Mouse (Mus musculus) CH12.LX (cell line): ENCODE data around the gene Nyx. TPM values are rescaled to one million over a fixed set of nuclear protein-coding genes. Genes with fewer than 3 reads are reported as not detected.

ENCODE experiments used
- DNase-seq: peaks from one replicate; pipeline ENCODE4 v3.0.0-alpha.2; 2013; ENCODE audit errors: extremely low read depth
- H3K27ac ChIP-seq: 2 replicates; pipeline ENCODE4 v1.5.1; 2012; ENCODE audit warnings: low read depth, mild to moderate bottlenecking, control low read depth, moderate library complexity; ENCODE audit not compliant: insufficient read depth
- H3K27me3 ChIP-seq: replicated peaks from 2 replicates; pipeline ENCODE3; 2012; ENCODE audit warnings: inconsistent platforms
- H3K36me3 ChIP-seq, 2 experiments: replicated peaks in 1 of 2; 2 replicates each; pipeline versions ENCODE3 to v1.6.1; 2012; ENCODE audit warnings: inconsistent platforms in 1 of 2, low read length in 1 of 2, mild to moderate bottlenecking in 1 of 2, mixed read lengths in 1 of 2, moderate library complexity in 1 of 2; ENCODE audit not compliant: control insufficient read depth in 1 of 2, insufficient read depth in 1 of 2
- H3K4me1 ChIP-seq, 2 experiments: 2 replicates each; pipeline ENCODE4 v1.6.1; 2012; ENCODE audit warnings: inconsistent platforms in 1 of 2, moderate library complexity in 1 of 2; ENCODE audit not compliant: insufficient read depth in 2 of 2, control insufficient read depth in 1 of 2
- H3K4me2 ChIP-seq: 2 replicates; pipeline ENCODE4 v1.6.1; 2012; ENCODE audit warnings: low read depth, mild to moderate bottlenecking, control low read depth; ENCODE audit not compliant: poor library complexity, insufficient read depth, severe bottlenecking
- H3K4me3 ChIP-seq, 3 experiments: fragments of 150-350 bp in 1 of 3; sonication (generic) in 1 of 3; replicated peaks in 1 of 3; 2 replicates each; pipeline versions ENCODE3 to v1.5.1; 2011 to 2012; ENCODE audit warnings: low read depth in 2 of 3, low read length in 2 of 3, mild to moderate bottlenecking in 2 of 3, moderate library complexity in 2 of 3, control low read depth in 1 of 3, improper control_type of control experiment in 1 of 3, inconsistent platforms in 1 of 3, mixed read lengths in 1 of 3; ENCODE audit not compliant: poor library complexity in 1 of 3
- H3K79me2 ChIP-seq: replicated peaks from 2 replicates; pipeline ENCODE4 v1.6.1; 2012; ENCODE audit warnings: mild to moderate bottlenecking, moderate library complexity; ENCODE audit not compliant: control insufficient read depth, poor library complexity, insufficient read depth, severe bottlenecking; ENCODE audit errors: extremely low read depth
- H3K9ac ChIP-seq: 2 replicates; pipeline ENCODE4 v1.6.1; 2012; ENCODE audit warnings: low read depth, mild to moderate bottlenecking, control low read depth, moderate library complexity; ENCODE audit not compliant: insufficient read depth
- H3K9me3 ChIP-seq: replicated peaks from 2 replicates; pipeline ENCODE3; 2012; ENCODE audit warnings: low read length, inconsistent platforms, mixed read lengths
- BHLHE40 ChIP-seq: IDR thresholded peaks from 2 replicates; pipeline ENCODE4 v1.6.1; 2011; ENCODE audit warnings: mild to moderate bottlenecking, low read depth, low read length, improper control_type of control experiment
- CHD1 ChIP-seq: IDR thresholded peaks from 2 replicates; pipeline ENCODE4 v1.6.1; 2012; ENCODE audit warnings: low read depth, low read length, improper control_type of control experiment, inconsistent platforms
- CTCF ChIP-seq, 2 experiments: IDR thresholded peaks in 1 of 2; conservative IDR thresholded peaks in 1 of 2; 2 replicates each; pipeline ENCODE4 v1.5.1; 2011 to 2012; ENCODE audit warnings: low read depth in 2 of 2, low read length in 2 of 2, improper control_type of control experiment in 1 of 2, inconsistent platforms in 1 of 2, mild to moderate bottlenecking in 1 of 2, moderate library complexity in 1 of 2
- ELF1 ChIP-seq: IDR thresholded peaks from 2 replicates; pipeline ENCODE4 v1.6.1; 2014; ENCODE audit warnings: low read depth, mild to moderate bottlenecking, inconsistent platforms, low read length, improper control_type of control experiment
- EP300 ChIP-seq: IDR thresholded peaks from 2 replicates; pipeline ENCODE4 v1.6.1; 2011; ENCODE audit warnings: low read length, improper control_type of control experiment
- ETS1 ChIP-seq: conservative IDR thresholded peaks from 2 replicates; pipeline ENCODE4 v1.6.1; 2012; ENCODE audit warnings: low read depth, mild to moderate bottlenecking, inconsistent platforms, low read length, improper control_type of control experiment, moderate library complexity
- GABPA ChIP-seq: IDR thresholded peaks from 2 replicates; pipeline ENCODE4 v1.6.1; 2012; ENCODE audit warnings: low read depth, low read length, improper control_type of control experiment, inconsistent platforms; ENCODE audit not compliant: insufficient replicate concordance
- HCFC1 ChIP-seq: IDR thresholded peaks from 2 replicates; pipeline ENCODE4 v1.6.1; 2012; ENCODE audit warnings: low read depth, mild to moderate bottlenecking, inconsistent platforms, low read length, improper control_type of control experiment
- IRF4 ChIP-seq: IDR thresholded peaks from 2 replicates; pipeline ENCODE4 v1.6.1; 2014; ENCODE audit warnings: low read depth, mild to moderate bottlenecking, inconsistent platforms, low read length, improper control_type of control experiment
- JUN ChIP-seq: IDR thresholded peaks from 2 replicates; pipeline ENCODE4 v1.6.1; 2011; ENCODE audit warnings: low read depth, mild to moderate bottlenecking, low read length, improper control_type of control experiment, moderate library complexity; ENCODE audit not compliant: insufficient read depth
- JUND ChIP-seq: conservative IDR thresholded peaks from 2 replicates; pipeline ENCODE4 v1.6.1; 2011; ENCODE audit warnings: low read depth, low read length, improper control_type of control experiment
- MAFK ChIP-seq: IDR thresholded peaks from 2 replicates; pipeline ENCODE4 v1.6.1; 2011; ENCODE audit warnings: low read length, improper control_type of control experiment; ENCODE audit not compliant: insufficient replicate concordance
- MAX ChIP-seq: IDR thresholded peaks from 2 replicates; pipeline ENCODE4 v1.6.1; 2011; ENCODE audit warnings: low read length, improper control_type of control experiment
- MAZ ChIP-seq: IDR thresholded peaks from 2 replicates; pipeline ENCODE4 v1.6.1; 2012; ENCODE audit warnings: low read depth, mild to moderate bottlenecking, inconsistent platforms, low read length, improper control_type of control experiment, moderate library complexity
- MEF2A ChIP-seq: IDR thresholded peaks from 2 replicates; pipeline ENCODE4 v1.6.1; 2014; ENCODE audit warnings: low read depth, mild to moderate bottlenecking, inconsistent platforms, low read length, improper control_type of control experiment, borderline replicate concordance
- MYC ChIP-seq: IDR thresholded peaks from 2 replicates; pipeline ENCODE4 v1.6.1; 2011; ENCODE audit warnings: low read depth, mild to moderate bottlenecking, improper control_type of control experiment, low read length
- NELFE ChIP-seq: IDR thresholded peaks from 2 replicates; pipeline ENCODE4 v1.6.1; 2011; ENCODE audit warnings: low read depth, low read length, improper control_type of control experiment
- NRF1 ChIP-seq: IDR thresholded peaks from 2 replicates; pipeline ENCODE4 v1.6.1; 2014; ENCODE audit warnings: low read depth, mild to moderate bottlenecking, inconsistent platforms, low read length, improper control_type of control experiment, moderate library complexity
- PAX5 ChIP-seq: IDR thresholded peaks from 2 replicates; pipeline ENCODE4 v1.6.1; 2012; ENCODE audit warnings: low read length, inconsistent platforms, mixed read lengths
- POLR2A ChIP-seq: IDR thresholded peaks from 2 replicates; pipeline ENCODE4 v1.6.1; 2011; ENCODE audit warnings: low read depth, mild to moderate bottlenecking, improper control_type of control experiment, low read length
- POLR2AphosphoS2 ChIP-seq: IDR thresholded peaks from 2 replicates; pipeline ENCODE4 v1.6.1; 2011; ENCODE audit warnings: low read depth, low read length, improper control_type of control experiment
- RAD21 ChIP-seq: IDR thresholded peaks from 2 replicates; pipeline ENCODE4 v1.6.1; 2011; ENCODE audit warnings: low read depth, mild to moderate bottlenecking, low read length, improper control_type of control experiment, moderate library complexity
- SIN3A ChIP-seq: IDR thresholded peaks from 2 replicates; pipeline ENCODE4 v1.6.1; 2012; ENCODE audit warnings: low read length, improper control_type of control experiment, inconsistent platforms
- SMC3 ChIP-seq: IDR thresholded peaks from 2 replicates; pipeline ENCODE4 v1.6.1; 2011; ENCODE audit warnings: low read depth, low read length, improper control_type of control experiment
- TBP ChIP-seq: conservative IDR thresholded peaks from 2 replicates; pipeline ENCODE4 v1.6.1; 2011; ENCODE audit warnings: low read depth, low read length, improper control_type of control experiment
- TCF12 ChIP-seq: IDR thresholded peaks from 2 replicates; pipeline ENCODE4 v1.6.1; 2014; ENCODE audit warnings: low read depth, mild to moderate bottlenecking, inconsistent platforms, low read length, improper control_type of control experiment
- USF1 ChIP-seq: IDR thresholded peaks from 2 replicates; pipeline ENCODE4 v1.6.1; 2014; ENCODE audit warnings: low read depth, mild to moderate bottlenecking, inconsistent platforms, low read length, improper control_type of control experiment
- USF2 ChIP-seq: conservative IDR thresholded peaks from 2 replicates; pipeline ENCODE4 v1.6.1; 2011; ENCODE audit warnings: low read depth, low read length, improper control_type of control experiment
- ZC3H11A ChIP-seq: IDR thresholded peaks from 2 replicates; pipeline ENCODE4 v1.6.1; 2012; ENCODE audit warnings: low read depth, mild to moderate bottlenecking, inconsistent platforms, low read length, improper control_type of control experiment
- dilution Hi-C: fragments of 300-500 bp; cut with MboI; formaldehyde crosslinking; loops from 2 replicates; pipeline ENCODE4 v1.14.3; 2020; ENCODE audit warnings: low sequenced_read_pairs; ENCODE audit not compliant: extremely low pct_unique_long_range_greater_than_20kb, extremely low pct_ligation_motif_present
- in situ Hi-C: fragments of 300-500 bp; cut with MboI; formaldehyde crosslinking; loops from 3 replicates; pipeline ENCODE4 v1.14.3; 2019; ENCODE audit warnings: low sequenced_read_pairs, low pct_ligation_motif_present, low pct_unique_long_range_greater_than_20kb, mixed read lengths
- polyA plus RNA-seq: library from polyadenylated mRNA; unstranded; fragments of >175 nt; gene quantifications from 2 replicates; pipeline ENCODE4 v1.2.1, GENCODE M21; 2012; ENCODE audit warnings: low read depth; ENCODE audit not compliant: insufficient read length
- total RNA-seq, 2 experiments: library from RNA; depleted of rRNA; stranded (reverse); fragments of 300-350 nt in 1 of 2; fragments of >200 nt in 1 of 2; gene quantifications; 2 replicates each; pipeline ENCODE4 v1.2.3; 2012 to 2014

The Nyx gene
- total and polyA plus RNA-seq, 3 experiments: 0.04 TPM; not detected in 2

GRCm38 (mm10) chrX:13458766-13459165 is 7.1 kb upstream of the Nyx start:
- no peak for DNase-seq
- in situ Hi-C loops (loop anchor here (25.0 kb wide), 1 partner anchor 221 kb away; no protein-coding TSS in a partner anchor), dilution Hi-C loops (no loop called here)
- H3K79me2 ChIP-seq: no peaks in the 10 kb centered on the region
- no peak overlapping the region for H3K9ac ChIP-seq
- H3K4me3 ChIP-seq: no peak overlapping the region
- no peaks in the 10 kb centered on the region for H3K36me3 ChIP-seq
- peaks cover 0 to 4% of the 10 kb centered on the region in 2 experiments; a peak in 1 of 4 replicates for H3K4me1 ChIP-seq
- no peak for TF ChIP-seq SMC3
- no peak for TF ChIP-seq MAZ
- no peak for TF ChIP-seq MEF2A
- no peak for TF ChIP-seq POLR2AphosphoS2
- no peak for TF ChIP-seq USF2
- no peak for TF ChIP-seq IRF4
- no peaks in the 10 kb centered on the region for H3K27me3 ChIP-seq
- no peak overlapping the region for H3K27ac ChIP-seq
- H3K9me3 ChIP-seq: peaks cover 7% of the 10 kb centered on the region
- no peak overlapping the region for H3K4me2 ChIP-seq

DNA sequence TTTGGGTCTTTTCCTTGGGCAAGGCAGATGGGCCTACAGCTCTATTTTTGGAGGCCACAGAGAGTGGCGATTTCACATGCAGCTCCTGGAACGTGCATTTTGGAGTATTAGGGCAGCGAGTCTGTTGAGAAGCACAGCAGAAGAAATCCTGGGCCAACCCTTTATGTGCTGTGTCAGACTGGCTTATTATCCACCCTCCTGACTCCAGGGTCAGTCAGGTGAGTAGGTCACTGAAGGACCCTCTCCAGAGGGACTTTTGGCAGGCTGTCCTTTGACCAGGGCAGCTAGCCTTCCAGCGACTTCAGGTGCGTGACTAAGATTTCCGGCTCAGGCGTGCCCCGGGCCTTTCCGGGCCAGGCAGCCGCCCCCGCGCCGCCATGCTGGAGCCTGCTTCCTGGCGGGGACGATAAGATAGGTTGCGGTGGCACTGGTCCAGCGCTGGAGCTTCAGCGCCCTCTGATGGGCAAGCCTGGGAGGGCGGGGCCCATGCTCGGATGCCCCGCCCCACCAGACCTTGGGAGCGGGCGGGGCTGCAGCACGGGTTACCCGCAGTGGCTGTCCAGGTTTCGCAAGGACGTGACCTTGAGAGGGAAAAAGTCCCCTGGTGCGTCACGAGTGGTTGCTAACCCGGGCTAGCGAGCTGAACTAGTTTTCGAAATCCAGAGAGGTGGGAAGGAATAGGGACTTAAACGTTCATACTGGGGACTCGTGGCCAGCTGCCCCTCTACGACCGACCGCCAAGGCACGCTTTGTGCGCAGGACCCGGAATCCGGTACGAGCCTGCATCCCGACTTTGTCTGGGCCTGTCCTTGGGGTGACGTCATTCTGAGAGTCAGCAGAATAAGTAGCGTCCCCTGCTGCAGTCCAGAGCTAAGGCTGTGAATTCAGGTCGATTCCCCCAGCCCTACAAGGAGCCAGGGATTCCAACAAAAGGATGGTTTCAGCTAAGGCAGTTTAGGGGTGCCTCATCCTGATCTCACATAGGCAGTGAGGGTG is 4.3 kb upstream of the Nyx start:
- dilution Hi-C loops: no loop called here
- H3K4me3 ChIP-seq: peak overlapping the region; percentile 40 to 46 (median 42)
- TF ChIP-seq ELF1: peak; percentile 74
- peak; percentile 37 for TF ChIP-seq IRF4
- TF ChIP-seq NRF1: peak; percentile 52; the same call in 1 of the 2 replicates
- no peak; the same call in 1 of the 2 replicates for TF ChIP-seq USF1
- peak; percentile 68 for TF ChIP-seq POLR2A
- TF ChIP-seq TCF12: peak; percentile 40; the same call in 1 of the 2 replicates
- TF ChIP-seq MAZ: peak; percentile 92
- peak; percentile 76 for TF ChIP-seq RAD21
- peak; percentile 49; the same call in 1 of the 2 replicates for TF ChIP-seq MAFK
- TF ChIP-seq EP300: peak; percentile 27; the same call in 1 of the 2 replicates
- peak; percentile 13; the same call in 1 of the 2 replicates for TF ChIP-seq MAX
- 0 out of 2 replicates have a peak, but pooled peaks have one; percentile 27 for TF ChIP-seq ETS1
- peak; percentile 50 for TF ChIP-seq MYC
- TF ChIP-seq TBP: peak; percentile 22; the same call in 1 of the 2 replicates
- TF ChIP-seq JUND: peak; percentile 84
- no peak for TF ChIP-seq CHD1
- TF ChIP-seq SMC3: peak; percentile 71
- no peak; the same call in 1 of the 2 replicates for TF ChIP-seq HCFC1
- peak; percentile 82 for TF ChIP-seq BHLHE40
- no peak for TF ChIP-seq ZC3H11A
- peak in 1 of 2 experiments; percentile 77; a peak in 2 of 4 replicates for TF ChIP-seq CTCF (conservative IDR thresholded peaks at IDR 0.05 in 1 of 2, IDR thresholded peaks at IDR 0.05 in 1 of 2; ENCODE audit: low read depth in 2 of 2, low read length in 2 of 2)
- no peak for TF ChIP-seq PAX5
- no peak; the same call in 1 of the 2 replicates for TF ChIP-seq NELFE
- TF ChIP-seq GABPA: no peak
- peak; percentile 84 for TF ChIP-seq JUN
- peak; percentile 43; the same call in 1 of the 2 replicates for TF ChIP-seq MEF2A
- TF ChIP-seq SIN3A: no peak; the same call in 1 of the 2 replicates
- H3K9ac ChIP-seq: peak overlapping the region; percentile 44
- peak overlapping the region; percentile 50 for H3K4me2 ChIP-seq
- H3K4me1 ChIP-seq: peaks cover 0 to 4% of the 10 kb centered on the region in 2 experiments; a peak in 1 of 4 replicates
- no peaks in the 10 kb centered on the region for H3K27me3 ChIP-seq
- peak; percentile 75 for DNase-seq
- H3K27ac ChIP-seq: peak overlapping the region; percentile 76
- H3K9me3 ChIP-seq: peaks cover 4% of the 10 kb centered on the region
- no peaks in the 10 kb centered on the region for H3K79me2 ChIP-seq
- H3K36me3 ChIP-seq: no peaks in the 10 kb centered on the region
- in situ Hi-C loops: loop anchor here (10.0 to 25.0 kb wide), 2 partner anchors 193 to 224 kb away; no protein-coding TSS in a partner anchor
